Mouse (Mus musculus) adrenal gland, adult 8-10 months (tissue): ENCODE measurements at regions not wholly inside any gene's neighbourhood (a gene's known extent, or its start where the extent isn't known, plus 50 kb on each side); places are given as distances from the start of the nearest gene placed in this dataset.

Experiments used
- DNase-seq: peaks from one replicate; pipeline ENCODE4 v3.0.0; 2022

- DNase-seq = no peak
These were observed 69.9 kb upstream of the Tmco5 start for GRCm38 (mm10) chr2:116808554-116808953.

DNA sequence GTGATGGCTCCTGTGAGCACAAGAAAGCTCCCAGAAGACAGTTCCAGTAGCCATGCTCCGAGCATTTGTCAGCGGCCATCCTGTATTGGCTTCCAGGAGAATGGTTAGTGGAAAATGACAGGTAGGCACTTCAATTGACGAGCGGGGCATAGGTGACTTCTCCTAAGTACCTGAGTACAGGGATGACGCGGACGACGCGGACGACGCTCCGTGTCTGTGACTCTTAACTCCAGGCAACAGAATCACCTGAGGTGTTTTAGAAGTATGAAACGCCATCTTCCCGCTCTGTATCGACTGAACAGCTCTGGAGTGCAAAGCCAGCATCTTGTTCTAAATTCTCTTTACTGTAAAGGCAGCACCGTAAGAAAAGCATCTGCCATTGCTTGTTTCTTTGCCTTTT lies 68.4 kb upstream of the Tmco5 start:
- no peak for DNase-seq

DNA sequence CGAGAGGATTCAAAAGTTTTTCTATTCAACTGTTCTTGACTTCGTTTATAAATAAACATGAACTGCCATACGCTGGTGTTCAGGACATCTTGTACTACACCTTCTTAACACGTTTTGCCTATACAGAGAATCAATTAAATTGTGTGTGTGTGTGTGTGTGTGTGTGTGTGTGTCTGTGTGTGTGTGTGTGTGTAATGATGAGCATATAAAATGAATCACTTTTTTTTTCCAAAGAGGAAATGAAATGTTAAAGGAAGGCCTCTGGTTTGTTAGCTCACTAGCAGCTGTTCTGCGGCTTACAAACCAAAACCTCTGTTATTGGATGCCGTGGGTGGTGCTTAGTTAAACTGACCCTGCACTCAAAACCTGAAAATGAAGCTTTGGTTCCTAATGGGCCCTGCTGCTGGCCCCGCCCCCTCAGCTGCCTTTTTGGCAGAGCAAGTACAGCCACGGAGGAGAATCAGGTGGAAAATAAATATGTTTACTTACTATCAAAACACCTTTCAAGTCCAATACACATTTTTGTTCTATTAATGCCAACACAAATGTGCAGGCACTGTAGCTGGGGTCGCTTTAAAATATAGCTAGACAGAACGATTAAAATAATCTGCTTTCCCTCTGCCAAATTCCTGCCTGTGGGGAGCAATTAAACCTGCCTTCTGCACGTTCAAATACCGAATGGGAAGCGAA lies 65.5 kb upstream of the Tmco5 start:
- DNase-seq = no peak

DNA sequence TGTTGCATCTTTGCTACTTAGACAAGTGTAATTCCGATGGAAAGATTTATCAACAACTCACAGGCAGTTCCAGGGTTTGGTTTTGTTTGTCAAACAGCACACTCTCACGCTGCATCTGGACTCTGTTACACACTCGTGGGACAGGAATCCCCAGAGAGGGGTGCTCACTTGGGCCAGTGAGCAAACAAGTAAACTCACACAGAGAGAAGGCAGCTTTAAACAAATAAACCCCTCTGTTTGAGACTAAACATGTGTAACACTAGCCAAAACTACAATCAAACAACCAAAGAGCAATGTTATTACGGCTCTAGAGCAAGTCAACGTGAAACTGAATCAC lies 65.0 kb upstream of the Tmco5 start:
- no peak for DNase-seq

- DNase-seq = no peak
These were observed 61.4 kb upstream of the Tmco5 start for GRCm38 (mm10) chr2:116817134-116817533.

DNA sequence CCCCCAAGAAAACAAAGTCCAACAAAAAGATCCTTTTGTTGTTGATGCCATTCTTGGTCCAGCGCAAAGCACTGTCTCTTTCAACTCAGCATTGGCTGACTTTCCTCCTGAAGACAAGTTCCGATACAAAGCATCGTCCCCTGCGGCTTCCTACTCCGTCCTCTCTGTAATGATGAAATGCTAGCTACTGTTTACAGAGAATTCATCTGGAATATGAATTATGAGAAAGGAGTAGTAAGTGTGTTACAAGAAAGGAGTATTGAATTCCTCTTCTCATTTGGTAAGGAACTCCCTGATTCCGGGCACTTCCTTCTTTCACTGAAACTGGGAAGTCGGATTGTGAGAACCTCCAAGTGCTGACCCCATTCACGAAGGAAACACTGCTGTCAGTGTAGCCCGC lies 60.9 kb upstream of the Tmco5 start:
- DNase-seq = no peak

- no peak for DNase-seq
These were observed 59.9 kb upstream of the Tmco5 start for GRCm38 (mm10) chr2:116818550-116818949.

DNA sequence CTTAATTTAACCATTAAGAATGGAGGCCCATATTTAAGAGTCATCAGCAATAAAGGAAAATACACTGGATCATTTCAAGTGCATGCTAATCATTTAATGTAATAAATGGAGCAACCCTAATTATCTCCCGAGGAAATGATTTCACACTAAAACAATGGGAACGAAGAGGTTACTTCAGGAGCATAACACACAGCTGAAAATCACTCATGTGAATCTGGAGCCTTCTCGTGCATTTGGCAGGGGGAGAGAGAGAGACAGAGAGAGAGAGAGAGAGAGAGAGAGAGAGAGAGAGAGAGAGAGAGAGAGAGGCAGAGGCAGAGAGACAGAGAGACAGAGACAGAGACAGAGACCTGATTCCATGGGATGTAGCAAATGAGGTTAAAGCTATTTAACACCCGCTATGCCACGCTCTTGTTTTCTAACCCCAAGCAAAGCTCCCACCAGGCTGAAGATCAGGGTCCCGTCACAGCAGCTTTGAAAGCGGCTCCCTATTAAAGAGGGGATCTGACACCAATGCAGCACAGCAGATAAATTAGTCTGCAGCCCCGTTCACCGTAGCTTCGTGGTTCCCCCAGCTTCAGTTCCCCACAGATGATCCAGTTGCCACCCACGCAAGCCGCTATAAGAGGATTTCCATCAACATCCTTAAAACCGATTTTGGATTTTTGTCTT lies 59.3 kb upstream of the Tmco5 start:
- DNase-seq = no peak

GRCm38 (mm10) chr2:116820831-116821745 lies 57.4 kb upstream of the Tmco5 start:
- no peak for DNase-seq
